Mouse (Mus musculus) megakaryocyte, embryonic 14.5 days (primary cell): ENCODE data around the gene Myo1b.

ENCODE experiments used
- FLI1 ChIP-seq: IDR thresholded peaks from 2 replicates; pipeline ENCODE4 v1.6.1; 2012; ENCODE audit warnings: low read length, inconsistent platforms, mixed read lengths
- GATA1 ChIP-seq: IDR thresholded peaks from 3 replicates; pipeline ENCODE4 v1.6.1; 2012; ENCODE audit warnings: mixed read lengths, low read length, inconsistent platforms, borderline replicate concordance

DNA sequence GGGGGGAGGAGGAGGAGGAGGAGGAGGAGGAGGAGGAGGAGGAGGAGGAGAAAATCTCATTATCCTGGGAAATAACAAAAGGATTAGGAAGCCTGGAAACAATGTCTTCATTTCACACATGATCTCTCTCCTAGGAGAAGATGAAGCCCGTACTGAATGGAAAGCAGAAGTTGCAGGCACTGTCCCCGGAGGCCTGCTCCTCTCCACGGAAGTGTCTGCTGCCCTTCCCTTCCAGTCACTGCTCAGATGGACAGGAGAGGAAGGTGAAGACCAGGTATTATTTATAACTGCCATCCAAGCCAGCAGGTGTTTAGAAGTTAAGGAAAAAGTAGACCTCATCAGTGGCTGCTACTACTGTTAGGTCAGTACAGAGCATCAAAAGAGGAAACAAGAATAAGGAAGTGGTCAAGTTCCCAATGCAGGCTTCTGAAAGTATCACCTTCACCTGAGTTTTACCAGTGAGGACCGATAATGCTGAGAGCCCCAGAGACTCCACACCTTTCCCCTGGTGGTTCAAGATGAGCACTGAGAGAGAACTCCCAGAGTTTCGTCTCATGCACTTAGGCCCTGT is 110.7 kb downstream of the Myo1b start:
- no peak for TF ChIP-seq GATA1
- no peak for TF ChIP-seq FLI1
